Mouse (Mus musculus) lung, postnatal 0 days (tissue): ENCODE data around the gene Mroh3.

Source experiments
- CTCF ChIP-seq: IDR thresholded peaks from 2 replicates; pipeline ENCODE4 v1.5.1; 2016; ENCODE audit warnings: antibody characterized with exemption, mild to moderate bottlenecking
- EP300 ChIP-seq: IDR thresholded peaks from 2 replicates; pipeline ENCODE4 v1.6.1; 2016; ENCODE audit warnings: antibody characterized with exemption, mild to moderate bottlenecking, control low read depth

GRCm38 (mm10) chr1:136141176-136141950, 71.3 kb downstream of the Mroh3 start:
- TF ChIP-seq CTCF (no peak), EP300 (no peak)
